Mouse (Mus musculus) heart, embryonic 10.5 days (tissue): ENCODE data around the gene Jazf1. TPM values are rescaled to one million over a fixed set of nuclear protein-coding genes. Genes with fewer than 3 reads are reported as not detected.

Experiments used
- DNase-seq: peaks from one replicate; pipeline ENCODE4 v3.0.0-alpha.2; 2017; ENCODE audit warnings: low spot score
- H3K27ac ChIP-seq: fragments of 300-500 bp; sonication (generic); 2 replicates; pipeline ENCODE4 v1.5.1; 2016; ENCODE audit warnings: mild to moderate bottlenecking
- H3K27me3 ChIP-seq: fragments of 300-500 bp; sonication (generic); 2 replicates; pipeline ENCODE4 v1.6.1; 2016; ENCODE audit warnings: mild to moderate bottlenecking; ENCODE audit not compliant: poor library complexity, insufficient read depth, severe bottlenecking
- H3K36me3 ChIP-seq: fragments of 300-500 bp; sonication (generic); 2 replicates; pipeline ENCODE4 v1.6.1; 2016; ENCODE audit warnings: mild to moderate bottlenecking, moderate library complexity
- H3K4me1 ChIP-seq: fragments of 300-500 bp; sonication (generic); 2 replicates; pipeline ENCODE4 v1.6.1; 2016; ENCODE audit warnings: mild to moderate bottlenecking
- H3K4me3 ChIP-seq: fragments of 300-500 bp; sonication (generic); 2 replicates; pipeline ENCODE4 v1.5.1; 2016; ENCODE audit warnings: mild to moderate bottlenecking, moderate library complexity
- H3K9me3 ChIP-seq: fragments of 300-500 bp; sonication (generic); 2 replicates; pipeline ENCODE4 v1.6.1; 2016; ENCODE audit warnings: mild to moderate bottlenecking, moderate library complexity
- WGBS: fragments of 180-500 bp; shearing (Covaris S2); methylation state at CpG from one replicate; pipeline ENCODE4 v1.1.7; 2016; 5-methylcytosine and 5-hydroxymethylcytosine counted together
- polyA plus RNA-seq: library from polyadenylated mRNA; unstranded; fragments of >200 nt; fragmentation: Nextera tagmentation; extraction: Ambion mirVana; gene quantifications from 2 replicates; pipeline ENCODE4 v1.2.1, GENCODE M21; 2016

The Jazf1 gene
- polyA plus RNA-seq, 1 experiment from 2014 or later: 6.4 TPM

GRCm38 (mm10) chr6:52779546-52779945 lies 288.9 kb downstream of the Jazf1 start:
- no peak overlapping the region for H3K4me3 ChIP-seq
- no peaks in the 10 kb centered on the region for H3K9me3 ChIP-seq
- peak; percentile 9 for DNase-seq
- no peak overlapping the region for H3K27ac ChIP-seq
- H3K4me1 ChIP-seq: peaks cover 17% of the 10 kb centered on the region
- WGBS: 81% methylated on average over 5 of the region's 5 CpGs
- no peaks in the 10 kb centered on the region for H3K27me3 ChIP-seq
- H3K36me3 ChIP-seq: no peaks in the 10 kb centered on the region

DNA sequence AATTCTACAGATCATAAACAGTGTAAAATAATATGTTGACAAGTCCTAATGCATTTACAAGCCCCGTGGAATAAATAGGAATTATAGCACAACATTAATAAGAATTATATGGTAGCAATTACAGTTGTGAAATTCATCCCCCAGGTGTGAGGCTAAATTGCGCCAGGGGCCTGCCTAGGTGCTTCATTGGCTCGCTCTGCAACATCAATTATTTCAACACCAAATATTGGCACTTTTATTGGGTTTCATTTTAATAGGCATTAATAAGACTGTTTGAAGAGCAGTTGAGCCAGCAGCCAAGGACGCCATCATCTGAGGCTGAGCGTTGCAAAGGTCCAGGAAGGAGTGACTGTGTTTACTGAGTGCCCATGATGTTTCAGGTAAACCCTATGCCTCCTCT lies 289.9 kb downstream of the Jazf1 start:
- H3K27me3 ChIP-seq: no peaks in the 10 kb centered on the region

GRCm38 (mm10) chr6:52777034-52777433 lies 291.4 kb downstream of the Jazf1 start:
- Histone ChIP-seq H3K4me1 (peaks cover 18% of the 10 kb centered on the region), H3K36me3 (no peaks in the 10 kb centered on the region), H3K4me3 (no peak overlapping the region), H3K27ac (no peak overlapping the region), H3K9me3 (no peaks in the 10 kb centered on the region), H3K27me3 (no peaks in the 10 kb centered on the region)
- peak; percentile 61 for DNase-seq
- WGBS: 88% methylated on average over 8 of the region's 8 CpGs

More for the DNA sequence above, 289.9 kb downstream of the Jazf1 start:
- no peaks in the 10 kb centered on the region for H3K36me3 ChIP-seq
- 87% methylated on average over 5 of the region's 5 CpGs for WGBS
- H3K4me1 ChIP-seq: peaks cover 18% of the 10 kb centered on the region
- no peak overlapping the region for H3K27ac ChIP-seq
- no peak overlapping the region for H3K4me3 ChIP-seq
- peak; percentile 27 for DNase-seq
- no peaks in the 10 kb centered on the region for H3K9me3 ChIP-seq

DNA sequence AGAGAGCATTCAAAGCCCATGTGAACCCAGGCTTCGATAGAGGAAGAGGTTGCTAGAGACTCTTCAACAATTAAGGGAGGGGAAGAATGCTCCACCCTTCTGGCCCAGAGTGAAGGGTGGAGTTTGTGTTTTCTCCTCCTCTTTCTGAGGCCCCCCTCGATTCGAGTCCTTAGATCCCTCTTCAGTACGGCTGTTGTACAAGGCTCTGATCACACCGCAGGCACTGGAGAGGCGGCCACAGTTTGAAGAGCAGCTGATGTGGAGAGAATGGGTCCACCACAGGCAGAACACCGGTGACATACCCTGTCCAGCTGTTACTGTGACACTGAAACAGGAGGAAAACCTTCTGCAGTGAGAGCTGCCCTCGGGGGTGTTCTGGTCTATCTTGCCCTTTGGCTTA lies 292.5 kb downstream of the Jazf1 start:
- WGBS: 75% methylated on average over 8 of the region's 8 CpGs
- peak; percentile 58 for DNase-seq
- Histone ChIP-seq H3K4me1 (peaks cover 18% of the 10 kb centered on the region), H3K27me3 (no peaks in the 10 kb centered on the region), H3K9me3 (no peaks in the 10 kb centered on the region), H3K36me3 (0 out of 2 replicates have a peak, but pooled peaks cover 3% of the 10 kb centered on the region), H3K4me3 (no peak overlapping the region), H3K27ac (no peak overlapping the region)

GRCm38 (mm10) chr6:52775350-52775749 lies 293.1 kb downstream of the Jazf1 start:
- WGBS: 64% methylated on average over 3 of the region's 3 CpGs
- DNase-seq: no peak
- H3K36me3 ChIP-seq: 0 out of 2 replicates have a peak, but pooled peaks cover 3% of the 10 kb centered on the region
- H3K27ac ChIP-seq: no peak overlapping the region; the same call in 1 of the 2 replicates
- no peaks in the 10 kb centered on the region for H3K9me3 ChIP-seq
- peaks cover 18% of the 10 kb centered on the region for H3K4me1 ChIP-seq
- H3K27me3 ChIP-seq: no peaks in the 10 kb centered on the region
- no peak overlapping the region for H3K4me3 ChIP-seq

GRCm38 (mm10) chr6:52773132-52773531 lies 295.3 kb downstream of the Jazf1 start:
- no peaks in the 10 kb centered on the region for H3K27me3 ChIP-seq
- peaks cover 17% of the 10 kb centered on the region for H3K36me3 ChIP-seq
- no peak overlapping the region for H3K4me3 ChIP-seq
- no peak overlapping the region for H3K27ac ChIP-seq
- 77% methylated on average over 5 of the region's 5 CpGs for WGBS
- H3K9me3 ChIP-seq: no peaks in the 10 kb centered on the region
- no peak for DNase-seq
- peaks cover 18% of the 10 kb centered on the region for H3K4me1 ChIP-seq

DNA sequence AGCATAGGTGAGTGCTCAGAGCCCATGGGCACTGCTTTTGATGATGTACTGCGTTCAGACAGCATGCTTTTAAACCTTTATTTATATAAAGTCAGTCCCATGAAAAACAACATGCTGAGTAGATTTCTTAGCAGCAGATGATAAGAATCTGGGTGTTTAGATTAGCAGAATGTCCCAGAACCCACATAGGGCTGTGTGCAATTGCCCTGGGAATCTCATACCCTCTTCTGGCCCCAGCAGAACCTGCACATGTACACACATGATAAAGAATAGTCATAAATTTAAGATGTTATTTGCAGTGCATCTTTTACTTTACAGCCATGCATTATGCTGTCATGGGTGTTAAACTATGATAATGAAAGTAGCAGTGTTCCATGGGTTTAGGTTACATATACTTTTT lies 297.6 kb downstream of the Jazf1 start:
- no peaks in the 10 kb centered on the region for H3K9me3 ChIP-seq
- no peak overlapping the region for H3K4me3 ChIP-seq
- DNase-seq: no peak
- 71% methylated on average over 1 of the region's 1 CpGs for WGBS
- peaks cover 41% of the 10 kb centered on the region for H3K36me3 ChIP-seq
- peaks cover 12% of the 10 kb centered on the region for H3K4me1 ChIP-seq
- H3K27me3 ChIP-seq: no peaks in the 10 kb centered on the region
- no peak overlapping the region for H3K27ac ChIP-seq

GRCm38 (mm10) chr6:52765206-52765605 lies 303.2 kb downstream of the Jazf1 start:
- Histone ChIP-seq H3K4me3 (no peak overlapping the region), H3K27me3 (no peaks in the 10 kb centered on the region), H3K27ac (no peak overlapping the region), H3K4me1 (no peaks in the 10 kb centered on the region), H3K36me3 (peaks cover 62% of the 10 kb centered on the region), H3K9me3 (no peaks in the 10 kb centered on the region)
- DNase-seq: no peak
- 75% methylated on average over 7 of the region's 7 CpGs for WGBS

GRCm38 (mm10) chr6:52752832-52753231 lies 315.6 kb downstream of the Jazf1 start:
- Histone ChIP-seq H3K27ac (no peak overlapping the region), H3K9me3 (no peaks in the 10 kb centered on the region), H3K27me3 (no peaks in the 10 kb centered on the region), H3K4me3 (no peak overlapping the region), H3K36me3 (peaks cover 56% of the 10 kb centered on the region), H3K4me1 (no peaks in the 10 kb centered on the region)
- DNase-seq: no peak
- WGBS: 86% methylated on average over 5 of the region's 5 CpGs

GRCm38 (mm10) chr6:52734630-52735029 lies 333.8 kb downstream of the Jazf1 start:
- peaks cover 31% of the 10 kb centered on the region for H3K36me3 ChIP-seq
- DNase-seq: no peak
- no peaks in the 10 kb centered on the region for H3K27me3 ChIP-seq
- H3K4me1 ChIP-seq: 0 out of 2 replicates have a peak, but pooled peaks cover 5% of the 10 kb centered on the region
- no peaks in the 10 kb centered on the region for H3K9me3 ChIP-seq
- H3K4me3 ChIP-seq: no peak overlapping the region
- 86% methylated on average over 2 of the region's 2 CpGs for WGBS
- no peak overlapping the region for H3K27ac ChIP-seq

DNA sequence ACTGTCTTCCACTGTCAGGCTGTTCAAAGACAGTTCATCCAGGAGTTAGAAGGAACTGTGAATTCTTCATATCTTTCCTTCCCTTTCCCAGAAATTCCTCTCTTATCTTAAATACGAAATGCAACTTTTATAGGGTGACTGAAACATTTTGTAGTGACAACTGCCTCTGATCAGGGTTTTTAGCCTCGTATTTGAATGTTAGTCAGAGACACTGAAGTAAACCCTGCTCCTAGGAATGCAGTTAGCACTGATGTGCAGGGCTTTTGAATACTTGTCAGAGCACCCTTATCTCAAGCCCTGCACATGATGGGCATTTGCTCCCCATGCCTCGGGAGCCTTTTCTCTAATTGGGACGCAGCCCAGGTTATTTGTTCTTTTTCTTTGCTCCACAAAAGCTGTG lies 338.1 kb downstream of the Jazf1 start:
- Histone ChIP-seq H3K4me1 (0 out of 2 replicates have a peak, but pooled peaks cover 5% of the 10 kb centered on the region), H3K36me3 (peaks cover 34% of the 10 kb centered on the region), H3K27ac (no peak overlapping the region), H3K4me3 (no peak overlapping the region), H3K9me3 (no peaks in the 10 kb centered on the region), H3K27me3 (no peaks in the 10 kb centered on the region)
- WGBS: 28% methylated on average over 4 of the region's 4 CpGs
- no peak for DNase-seq

GRCm38 (mm10) chr6:52724805-52725439 lies 343.5 kb downstream of the Jazf1 start:
- DNase-seq: peak; percentile 71
- 65% methylated on average over 8 of the region's 8 CpGs for WGBS

More at GRCm38 (mm10) chr6:52724805-52725439, 343.5 kb downstream of the Jazf1 start:
- Histone ChIP-seq H3K27me3 (no peaks in the 10 kb centered on the region), H3K4me3 (no peak overlapping the region), H3K36me3 (peaks cover 34% of the 10 kb centered on the region), H3K27ac (no peak overlapping the region), H3K4me1 (no peaks in the 10 kb centered on the region), H3K9me3 (no peaks in the 10 kb centered on the region)
